Mouse (Mus musculus): ENCODE measurements around the gene Zfp672. TPM values are rescaled to one million over a fixed set of nuclear protein-coding genes. Genes with fewer than 3 reads are reported as not detected.
A peak's percentile ranks its signal among the peaks of the same experiment; 100 is the strongest.
"Not testable (repeated sequence)": the region's sequence is repeated elsewhere in the genome, so short reads cannot be mapped to it uniquely, and the experiment has no call there.

Gene Zfp672
- total RNA-seq, 1 experiment from 2014 or later: 36.0 TPM

GRCm38 (mm10) chr11:58331149-58331495 is 983 bp upstream of the Zfp672 start:
- ATAC-seq (replicated peaks; ENCODE audit: insufficient number of reproducible peaks, low FRiP score, low TSS enrichment, poor library complexity, severe bottlenecking): no peak

GRCm38 (mm10) chr11:58329906-58330275 is 248 bp downstream of the Zfp672 start:
- ATAC-seq (replicated peaks; ENCODE audit: insufficient number of reproducible peaks, low FRiP score, low TSS enrichment, poor library complexity, severe bottlenecking): no peak

GRCm38 (mm10) chr11:58326781-58327180 is 3.4 kb downstream of the Zfp672 start:
- no peak for ATAC-seq (replicated peaks; ENCODE audit: insufficient number of reproducible peaks, low FRiP score, low TSS enrichment, poor library complexity, severe bottlenecking)

- ATAC-seq (replicated peaks; ENCODE audit: insufficient number of reproducible peaks, low FRiP score, low TSS enrichment, poor library complexity, severe bottlenecking): no peak
Measured at GRCm38 (mm10) chr11:58324614-58325229, 5.4 kb downstream of the Zfp672 start.

- ATAC-seq (replicated peaks; ENCODE audit: insufficient number of reproducible peaks, low FRiP score, low TSS enrichment, poor library complexity, severe bottlenecking): 0 out of 2 replicates have a peak, but pooled peaks have one; percentile 1
Measured at GRCm38 (mm10) chr11:58323570-58324340, 6.4 kb downstream of the Zfp672 start.

- ATAC-seq (replicated peaks; ENCODE audit: insufficient number of reproducible peaks, low FRiP score, low TSS enrichment, poor library complexity, severe bottlenecking): peak; percentile 99
Measured at GRCm38 (mm10) chr11:58322824-58323569, 7.1 kb downstream of the Zfp672 start.

GRCm38 (mm10) chr11:58316768-58317390 is 13.3 kb downstream of the Zfp672 start:
- no peak for ATAC-seq (replicated peaks; ENCODE audit: insufficient number of reproducible peaks, low FRiP score, low TSS enrichment, poor library complexity, severe bottlenecking)

- no peak for ATAC-seq (replicated peaks; ENCODE audit: insufficient number of reproducible peaks, low FRiP score, low TSS enrichment, poor library complexity, severe bottlenecking)
Measured at GRCm38 (mm10) chr11:58316344-58316743, 13.8 kb downstream of the Zfp672 start.

- ATAC-seq (replicated peaks; ENCODE audit: insufficient number of reproducible peaks, low FRiP score, low TSS enrichment, poor library complexity, severe bottlenecking): no peak
Measured at GRCm38 (mm10) chr11:58315536-58316168, 14.5 kb downstream of the Zfp672 start.

- no peak for ATAC-seq (replicated peaks; ENCODE audit: insufficient number of reproducible peaks, low FRiP score, low TSS enrichment, poor library complexity, severe bottlenecking)
Measured at GRCm38 (mm10) chr11:58314069-58314468, 16.1 kb downstream of the Zfp672 start.

GRCm38 (mm10) chr11:58308661-58309060 is 21.5 kb downstream of the Zfp672 start:
- ATAC-seq (replicated peaks; ENCODE audit: insufficient number of reproducible peaks, low FRiP score, low TSS enrichment, poor library complexity, severe bottlenecking): no peak

GRCm38 (mm10) chr11:58307411-58308080 is 22.6 kb downstream of the Zfp672 start:
- ATAC-seq (replicated peaks; ENCODE audit: insufficient number of reproducible peaks, low FRiP score, low TSS enrichment, poor library complexity, severe bottlenecking): peak; percentile 10; the same call in 1 of the 2 replicates

- ATAC-seq (replicated peaks; ENCODE audit: insufficient number of reproducible peaks, low FRiP score, low TSS enrichment, poor library complexity, severe bottlenecking): peak; percentile 71
Measured at GRCm38 (mm10) chr11:58306860-58307308, 23.3 kb downstream of the Zfp672 start, which contains the start of gene Zfp692. Gene Zfp692, plus strand, starts transcription at chr11:58307069.

GRCm38 (mm10) chr11:58305299-58305698 is 24.8 kb downstream of the Zfp672 start:
- not testable (repeated sequence) for ATAC-seq (replicated peaks; ENCODE audit: insufficient number of reproducible peaks, low FRiP score, low TSS enrichment, poor library complexity, severe bottlenecking)

GRCm38 (mm10) chr11:58303594-58303993 is 26.5 kb downstream of the Zfp672 start:
- no peak for ATAC-seq (replicated peaks; ENCODE audit: insufficient number of reproducible peaks, low FRiP score, low TSS enrichment, poor library complexity, severe bottlenecking)

- ATAC-seq (replicated peaks; ENCODE audit: insufficient number of reproducible peaks, low FRiP score, low TSS enrichment, poor library complexity, severe bottlenecking): no peak
Measured at GRCm38 (mm10) chr11:58302774-58303445, 27.2 kb downstream of the Zfp672 start.

GRCm38 (mm10) chr11:58301837-58302754 is 28.0 kb downstream of the Zfp672 start:
- ATAC-seq (replicated peaks; ENCODE audit: insufficient number of reproducible peaks, low FRiP score, low TSS enrichment, poor library complexity, severe bottlenecking): peak; percentile 85
